Mouse (Mus musculus) testis, postnatal 14 days (tissue): ENCODE results near the gene 9530003J23Rik.
A peak's percentile ranks its signal among the peaks of the same experiment; 100 is the strongest.
"Not testable (repeated sequence)": the region's sequence is repeated elsewhere in the genome, so short reads cannot be mapped to it uniquely, and the experiment has no call there.

ENCODE experiments used
- DNase-seq: peaks from one replicate; pipeline ENCODE4 v3.0.0; 2021; ENCODE audit warnings: low spot score

Gene 9530003J23Rik

DNA sequence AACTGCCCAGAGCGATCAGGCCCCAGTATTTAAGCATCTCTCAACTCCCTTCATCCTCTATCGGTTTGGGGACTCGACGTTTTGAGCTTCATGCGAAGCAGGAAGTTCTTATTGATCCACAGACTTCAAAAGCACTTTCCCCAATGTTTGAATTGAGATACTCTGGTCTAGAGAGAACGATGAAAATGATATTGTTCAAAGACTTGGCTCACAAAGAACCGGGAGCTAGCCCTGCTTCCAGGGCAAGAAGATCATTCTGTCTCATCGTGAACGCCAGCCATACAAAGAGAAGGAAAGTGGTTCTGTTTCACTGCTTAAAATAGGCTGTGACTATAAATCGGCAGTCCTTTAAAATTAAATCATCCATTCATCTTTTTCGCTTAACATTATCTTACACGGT, at the start of gene 9530003J23Rik:
Gene 9530003J23Rik (minus strand): TSS at position 101 of the 400 bp plus-strand sequence.
- no peak for DNase-seq

DNA sequence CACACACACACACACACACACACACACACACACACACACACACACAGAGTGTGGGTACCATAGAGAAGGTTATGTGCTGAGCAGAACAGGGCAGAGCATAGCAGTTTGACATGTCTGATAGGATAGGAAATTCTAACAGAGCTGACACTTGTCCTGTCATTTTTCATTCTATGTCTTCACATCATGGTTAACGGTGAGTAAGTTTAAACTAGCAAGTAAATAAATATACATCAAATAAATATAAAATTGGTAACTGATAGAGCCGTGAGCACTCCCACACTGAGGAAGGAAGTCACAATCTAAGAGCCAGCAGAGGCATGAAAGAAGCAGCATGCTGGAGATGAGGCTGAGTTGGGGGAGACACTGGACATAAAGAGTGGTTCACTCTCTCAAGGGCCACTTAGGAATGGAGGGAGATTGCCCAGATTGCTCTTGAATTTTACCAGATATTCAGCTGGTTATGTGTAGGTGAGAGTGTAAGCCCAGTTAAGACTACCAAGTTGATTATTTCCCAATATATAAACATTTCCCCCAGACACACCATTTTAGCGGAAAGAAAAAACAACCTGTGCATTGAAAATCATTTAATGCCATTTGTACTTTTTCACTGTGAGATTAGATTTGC, 48.8 kb upstream of the 9530003J23Rik start:
- DNase-seq, result no peak

DNA sequence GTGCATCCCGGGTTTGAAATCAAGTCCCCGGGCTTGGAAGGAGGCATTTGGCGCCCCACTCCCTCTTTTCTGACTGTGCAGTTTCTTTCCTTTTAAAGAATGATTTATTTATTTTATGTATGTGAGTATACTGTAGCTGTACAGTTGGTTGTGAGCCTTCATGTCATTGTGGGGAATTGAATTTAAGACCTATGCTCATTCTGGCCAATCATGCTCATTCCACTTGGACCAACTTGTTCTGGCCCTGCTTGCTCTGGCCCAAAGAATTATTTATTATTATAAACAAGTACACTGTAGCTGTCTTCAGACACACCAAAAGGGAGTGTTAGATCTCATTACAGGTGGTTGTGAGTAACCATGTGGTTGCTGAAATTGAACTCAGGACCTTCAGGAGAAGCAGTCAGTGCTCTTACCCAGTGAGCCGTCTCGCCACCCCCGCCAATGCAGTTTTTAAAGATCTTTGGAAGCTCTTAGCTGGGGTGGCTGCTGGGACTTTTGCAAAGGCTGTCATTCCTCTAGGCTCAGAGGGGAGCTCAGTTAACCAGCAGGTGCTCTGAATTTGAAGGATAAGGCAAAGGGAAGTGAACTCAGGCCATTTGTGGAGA, 48.0 kb upstream of the 9530003J23Rik start:
- no peak for DNase-seq

DNA sequence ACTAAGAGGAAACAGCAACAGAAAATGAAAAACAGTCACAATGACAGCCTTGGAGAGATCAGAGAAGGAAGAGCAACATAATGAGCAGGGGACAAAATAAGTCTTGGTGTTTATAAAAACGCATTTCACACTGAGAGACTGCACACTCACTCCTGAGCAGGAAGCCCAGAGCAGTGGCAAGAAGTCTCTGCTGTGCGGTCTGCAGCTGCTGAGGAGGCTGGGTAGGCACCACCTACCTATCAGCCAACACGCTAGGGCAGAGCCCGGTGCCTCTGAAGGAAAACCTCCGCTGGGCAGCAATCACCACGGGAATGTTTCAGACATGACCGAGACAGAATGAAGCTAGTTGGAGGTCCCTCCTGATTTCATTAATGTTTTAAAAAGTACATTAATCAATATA, 47.1 kb upstream of the 9530003J23Rik start:
- DNase-seq, result not testable (repeated sequence)

DNA sequence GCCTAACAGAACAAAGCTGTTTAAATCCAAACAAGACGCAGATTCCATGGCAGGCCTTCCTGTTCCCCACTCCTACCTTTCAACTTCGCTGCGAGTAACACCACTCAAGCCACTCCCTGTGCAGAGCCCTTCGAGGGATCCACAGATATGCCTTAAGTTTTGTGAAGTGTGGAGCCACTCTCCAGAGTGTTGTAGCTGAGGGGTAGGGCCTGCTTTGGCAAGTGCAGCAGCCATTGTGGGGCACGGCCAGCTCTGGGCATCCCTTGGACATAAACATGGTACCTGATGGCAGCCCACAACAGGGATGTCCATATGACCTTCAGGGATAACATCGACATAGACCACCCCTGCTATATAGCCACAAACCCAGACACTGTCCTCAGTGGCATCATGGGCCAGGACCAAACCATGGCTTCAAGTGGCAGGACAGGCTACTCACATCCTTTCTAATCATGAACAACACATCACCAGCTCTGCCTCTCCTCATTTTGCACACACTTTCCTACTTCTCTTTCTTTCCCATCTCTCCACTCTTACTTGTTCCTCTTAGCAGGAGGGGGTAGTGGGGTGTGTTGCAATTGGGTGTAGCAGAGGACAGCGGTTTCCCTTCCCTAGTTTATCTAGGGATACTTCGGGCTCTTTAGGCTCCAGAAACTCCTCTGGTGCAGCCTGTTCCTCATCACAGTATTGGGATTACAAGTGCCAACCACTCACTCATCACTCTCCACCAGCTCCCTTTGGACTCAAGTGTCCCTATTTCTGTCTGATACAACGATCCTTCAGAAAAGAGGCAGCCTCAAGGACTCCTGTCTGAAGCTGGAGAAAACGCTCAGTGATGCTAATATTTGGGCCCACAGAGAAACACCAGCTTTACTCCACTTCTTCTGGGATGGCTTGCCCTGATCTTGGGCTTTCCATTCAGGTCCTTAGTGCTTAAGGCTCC, 46.3 kb upstream of the 9530003J23Rik start:
- DNase-seq, result no peak

DNA sequence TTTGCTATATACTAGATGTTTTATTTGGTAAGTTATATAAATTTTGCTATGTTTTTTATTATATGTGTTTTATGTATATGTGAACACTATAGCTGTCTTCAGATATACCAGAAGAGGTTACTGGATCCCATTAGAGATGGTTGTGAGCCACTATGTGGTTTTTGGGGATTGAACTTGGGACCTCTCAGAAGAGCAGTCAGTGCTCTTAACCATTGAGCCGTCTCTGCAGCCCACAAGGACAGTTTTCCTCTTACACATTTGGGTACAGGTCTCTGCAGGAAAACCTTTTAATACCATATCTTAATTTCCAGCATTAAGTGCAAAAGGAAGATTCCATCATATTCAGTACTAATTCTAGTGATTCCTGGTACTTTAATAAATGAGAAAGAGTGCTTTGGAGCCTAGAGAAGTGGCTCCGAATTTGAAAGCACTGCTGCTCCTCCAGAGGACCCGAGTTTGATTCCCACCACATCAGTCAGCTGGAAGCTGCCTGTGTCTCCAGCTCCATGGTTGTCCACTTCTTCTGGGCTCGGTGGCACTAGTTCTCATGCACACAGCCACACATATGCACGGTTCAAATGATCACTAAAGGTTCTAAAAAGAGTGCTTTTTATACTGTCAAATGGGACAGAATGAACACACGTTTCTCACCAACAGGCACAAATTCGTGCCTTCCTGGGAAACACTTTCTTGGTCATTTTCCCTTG, 45.5 kb upstream of the 9530003J23Rik start:
- no peak for DNase-seq

DNA sequence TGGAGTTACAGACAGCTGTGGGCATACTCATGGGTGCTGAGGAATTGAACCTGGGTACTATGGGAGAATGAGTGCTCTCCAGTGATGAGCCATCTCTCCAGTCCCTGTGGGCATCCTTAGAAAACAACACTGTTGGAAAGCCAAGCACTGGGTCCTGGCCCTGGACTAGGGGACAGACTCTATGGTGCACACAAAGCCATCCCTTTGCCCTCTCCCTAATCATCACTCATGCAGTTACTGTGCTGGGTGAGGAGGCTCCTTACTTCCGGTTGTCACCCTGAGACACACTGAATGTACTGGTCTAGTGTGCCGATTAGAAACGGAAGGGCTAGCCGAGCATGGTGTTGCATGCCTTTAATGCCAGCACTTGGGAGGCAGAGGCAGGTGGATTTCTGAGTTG, 44.7 kb upstream of the 9530003J23Rik start:
- not testable (repeated sequence) for DNase-seq

DNA sequence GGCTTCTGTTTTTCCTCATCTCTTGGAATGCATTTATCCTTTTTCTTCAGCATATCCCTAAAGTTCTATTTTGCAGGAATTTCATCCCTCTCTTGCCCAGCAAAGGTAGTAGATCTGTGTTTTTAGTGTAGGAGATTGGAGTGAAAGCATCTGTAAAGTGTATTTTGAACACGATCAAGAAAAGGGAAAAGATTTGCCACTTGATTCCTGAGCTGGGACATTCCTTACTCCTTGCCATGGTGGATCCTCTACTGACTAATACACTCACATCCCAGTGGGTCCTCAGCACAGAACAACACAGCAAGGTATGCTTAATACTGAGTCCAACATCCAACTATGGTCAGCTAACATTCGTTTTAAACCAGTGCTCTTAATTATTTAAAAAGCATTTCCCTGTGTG, 44.0 kb upstream of the 9530003J23Rik start:
- no peak for DNase-seq

DNA sequence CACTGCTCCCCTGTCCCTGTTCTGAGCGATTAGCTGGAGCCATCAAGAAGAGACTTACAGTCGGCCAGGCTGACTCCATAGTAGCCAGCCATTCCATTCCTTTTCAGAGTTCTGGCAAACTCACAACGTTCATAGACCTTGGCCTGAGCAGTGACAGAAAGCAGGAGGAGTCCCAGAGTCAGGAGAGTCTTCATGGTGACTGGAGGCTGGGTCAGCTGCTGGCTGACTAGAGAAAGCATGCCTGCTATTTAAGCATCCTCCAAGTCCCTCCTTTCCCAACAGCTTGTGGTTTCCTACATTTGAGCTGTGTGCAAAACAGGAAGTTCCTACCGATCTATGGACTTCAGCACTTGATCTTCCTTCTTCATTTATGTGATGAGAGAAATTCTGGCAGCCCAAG, 43.5 kb upstream of the 9530003J23Rik start, which contains the start of gene Lyz2:
Gene Lyz2 (minus strand): TSS at position 273 of the 400 bp plus-strand sequence.
- DNase-seq, result no peak

DNA sequence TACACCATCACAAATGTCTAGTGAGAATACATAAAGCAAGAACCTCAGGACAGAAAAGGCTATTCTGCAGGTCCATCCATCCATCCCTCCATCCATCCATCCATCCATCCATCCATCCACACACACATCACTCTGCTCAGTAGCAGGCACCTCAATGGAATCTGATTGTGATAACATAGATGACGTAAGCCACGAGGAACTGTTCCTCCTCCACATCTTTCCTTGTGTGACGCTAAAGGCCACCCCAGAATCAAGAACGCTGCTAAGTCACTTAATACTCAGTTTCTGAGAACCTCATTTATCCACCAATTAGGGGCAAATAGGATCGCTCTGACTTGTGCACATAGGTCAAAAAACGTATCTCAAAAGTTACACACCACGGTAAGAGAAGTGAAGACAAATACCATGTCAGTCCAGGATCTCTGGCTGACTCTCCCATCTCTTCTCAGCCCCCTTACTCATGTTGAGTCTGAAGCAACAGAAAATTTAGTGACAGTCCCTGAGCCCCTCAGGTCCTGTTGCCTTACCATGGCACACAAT, 42.9 kb upstream of the 9530003J23Rik start:
- DNase-seq, result no peak

DNA sequence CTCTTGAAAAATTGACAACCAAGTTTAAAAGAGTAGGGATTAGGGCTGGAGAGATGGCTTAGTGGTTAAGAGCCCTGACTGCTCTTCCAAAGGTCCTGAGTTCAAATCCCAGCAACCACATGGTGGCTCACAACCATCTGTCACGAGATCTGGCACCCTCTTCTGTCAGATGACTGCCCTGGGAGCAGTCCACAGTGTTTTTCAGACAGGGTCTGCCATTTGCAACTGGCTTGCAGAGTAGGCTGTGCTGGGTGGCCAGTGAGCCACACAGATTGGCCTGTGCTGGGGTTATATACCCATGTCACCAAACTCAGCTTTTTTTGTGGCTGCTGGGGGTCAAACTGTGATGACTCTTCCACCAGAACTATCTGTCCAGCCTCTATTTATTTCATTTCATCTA, 41.5 kb upstream of the 9530003J23Rik start:
- DNase-seq, result no peak

DNA sequence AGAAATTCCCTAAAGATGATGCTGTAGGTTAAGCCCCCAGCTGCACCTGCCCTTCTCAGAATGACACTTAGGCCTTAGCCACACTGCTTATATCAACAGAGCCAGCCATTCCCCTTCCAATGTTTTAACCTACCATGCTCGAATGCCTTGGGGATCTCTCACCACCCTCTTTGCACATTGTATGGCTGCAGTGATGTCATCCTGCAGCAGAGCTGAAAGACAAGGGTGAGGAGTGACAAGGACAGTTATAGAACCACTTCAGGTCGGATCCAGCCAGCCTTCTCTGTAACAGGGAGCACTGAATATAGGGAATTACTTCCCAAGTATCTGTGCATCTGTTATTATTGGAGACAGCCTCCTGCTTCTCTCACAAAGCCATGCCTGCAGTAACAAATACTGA, 40.0 kb upstream of the 9530003J23Rik start:
- DNase-seq, result not testable (repeated sequence)

DNA sequence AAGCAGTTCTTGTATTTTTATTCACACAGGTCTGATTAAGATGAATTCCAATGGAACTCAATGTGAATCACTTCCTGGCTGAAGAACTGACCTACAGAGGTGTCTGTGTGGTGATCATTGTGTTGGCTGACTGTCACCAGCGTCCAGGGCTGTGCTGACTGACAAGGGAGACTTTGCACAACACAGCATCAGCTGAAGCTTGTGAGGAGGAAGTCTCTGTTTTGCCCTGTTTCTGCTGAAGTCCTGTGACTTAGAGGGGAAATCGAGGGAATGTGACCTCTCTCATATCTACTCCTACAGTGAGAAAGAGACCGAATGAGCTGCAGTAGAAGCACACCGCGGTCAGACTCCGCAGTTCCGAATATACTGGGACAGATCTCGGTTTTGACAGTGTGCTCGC, 39.3 kb upstream of the 9530003J23Rik start:
- DNase-seq, result not testable (repeated sequence)

DNA sequence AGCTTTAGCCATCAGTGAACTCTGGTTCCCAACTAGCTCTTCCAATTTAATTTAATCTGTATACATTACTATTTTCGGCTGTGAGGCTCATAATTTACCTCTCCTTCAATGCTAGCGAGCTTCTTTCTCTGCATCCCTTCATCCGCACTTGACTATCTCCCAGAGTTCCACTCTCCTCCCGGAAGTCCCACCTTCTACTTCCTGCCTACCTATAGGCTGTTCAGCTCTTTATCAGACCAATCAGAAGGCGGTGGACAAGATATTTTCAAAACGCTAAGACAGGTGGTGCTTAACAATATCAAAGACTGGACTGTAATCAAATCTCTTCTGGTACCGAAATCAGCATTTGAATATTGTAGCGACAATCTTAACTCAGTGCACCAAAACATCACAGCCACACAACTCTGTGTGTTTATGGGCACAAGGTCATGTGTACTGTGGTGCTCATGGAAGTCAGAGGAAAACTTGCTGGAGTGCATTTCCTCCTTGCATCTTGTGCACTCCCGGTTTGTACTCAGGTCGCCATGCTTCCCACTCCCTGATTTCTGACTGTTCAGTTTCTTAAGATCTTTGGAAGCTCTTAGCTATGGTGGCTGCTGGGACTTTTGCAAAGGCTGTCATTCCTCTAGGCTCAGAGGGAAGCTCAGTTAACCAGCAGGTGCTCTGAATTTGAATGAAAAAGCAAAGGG, 37.3 kb upstream of the 9530003J23Rik start:
- peak; percentile 27 for DNase-seq

DNA sequence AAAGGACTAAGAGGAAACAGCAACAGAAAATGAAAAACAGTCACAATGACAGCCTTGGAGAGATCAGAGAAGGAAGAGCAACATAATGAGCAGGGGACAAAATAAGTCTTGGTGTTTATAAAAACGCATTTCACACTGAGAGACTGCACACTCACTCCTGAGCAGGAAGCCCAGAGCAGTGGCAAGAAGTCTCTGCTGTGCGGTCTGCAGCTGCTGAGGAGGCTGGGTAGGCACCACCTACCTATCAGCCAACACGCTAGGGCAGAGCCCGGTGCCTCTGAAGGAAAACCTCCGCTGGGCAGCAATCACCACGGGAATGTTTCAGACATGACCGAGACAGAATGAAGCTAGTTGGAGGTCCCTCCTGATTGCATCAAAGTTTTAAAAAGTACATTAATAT, 36.1 kb upstream of the 9530003J23Rik start:
- DNase-seq, result not testable (repeated sequence)

DNA sequence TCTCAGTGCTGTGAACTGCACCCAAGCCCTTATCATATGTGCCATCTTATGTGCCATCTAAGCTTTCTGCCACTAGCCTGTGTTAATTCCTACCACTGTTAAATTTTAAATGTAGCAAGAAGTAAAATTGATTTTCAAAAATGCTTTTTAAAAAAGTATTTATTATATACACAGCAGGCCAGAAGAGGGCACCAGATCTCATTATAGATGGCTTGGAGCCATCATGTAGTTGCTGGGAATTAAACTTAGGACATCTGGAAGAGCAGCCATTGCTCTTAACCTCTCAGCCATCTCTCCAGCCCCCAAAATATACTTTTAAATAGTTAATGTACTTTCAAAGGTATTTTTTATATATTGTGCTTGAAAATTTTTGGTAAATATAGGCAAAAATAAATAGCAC, 33.5 kb upstream of the 9530003J23Rik start:
- no peak for DNase-seq

DNA sequence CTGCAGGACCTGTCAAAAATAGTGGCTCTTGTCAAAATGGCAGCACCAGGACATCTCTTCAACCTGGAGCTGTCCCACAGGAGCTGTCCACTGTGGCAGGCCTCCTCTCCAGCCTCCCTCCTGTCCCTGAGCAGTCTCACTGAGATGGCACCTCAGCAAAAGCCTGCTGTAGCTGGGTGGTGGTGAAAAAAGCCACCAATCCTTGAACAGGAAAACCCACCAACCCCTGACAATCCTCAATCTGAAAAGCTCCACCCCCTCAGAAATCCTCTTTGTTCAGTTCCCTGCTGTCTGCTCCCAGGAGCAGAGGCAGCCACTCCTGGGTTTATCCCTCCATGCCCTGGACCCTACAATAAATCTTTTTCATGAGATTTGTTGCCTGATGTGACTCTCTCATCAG, 21.4 kb upstream of the 9530003J23Rik start:
- no peak for DNase-seq

DNA sequence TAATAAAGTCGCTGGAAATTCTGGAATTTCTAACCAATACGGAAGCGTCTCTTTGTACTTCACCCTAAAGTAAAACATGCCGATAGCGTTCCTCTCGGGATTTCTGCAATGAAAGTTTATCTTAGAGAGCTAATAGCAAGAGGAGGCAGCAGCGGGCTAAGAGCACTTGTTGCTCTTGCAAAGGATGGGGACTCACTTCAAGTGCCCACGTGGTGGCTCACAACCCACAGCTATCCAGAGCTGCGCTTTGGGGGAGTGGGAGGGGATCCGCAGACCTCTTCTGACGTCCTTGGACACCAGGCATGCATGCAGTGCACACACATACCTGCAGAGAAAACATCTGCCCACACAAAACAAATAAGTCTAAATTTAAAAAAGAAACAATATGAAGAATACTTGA, 2.6 kb downstream of the 9530003J23Rik start:
- DNase-seq, result no peak

DNA sequence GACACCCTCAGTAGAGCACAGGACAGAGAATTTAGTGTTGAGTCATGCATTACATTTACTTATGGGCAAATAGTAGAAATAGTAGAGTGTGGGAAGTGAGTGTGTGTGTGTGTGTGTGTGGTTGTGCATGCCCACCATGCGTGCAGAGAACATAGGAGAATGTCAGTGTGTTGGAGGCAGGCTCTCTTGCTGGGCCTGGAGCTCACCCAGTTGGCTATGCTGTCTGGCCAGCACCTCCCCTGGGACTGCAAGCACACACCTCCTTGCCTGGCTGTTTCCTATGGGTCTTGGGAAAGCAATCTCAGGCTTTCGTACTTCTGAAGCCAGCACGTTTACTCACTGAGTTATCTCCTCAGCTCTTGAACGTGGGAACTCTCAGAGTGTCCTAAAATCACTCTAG, 3.7 kb downstream of the 9530003J23Rik start:
- no peak for DNase-seq

DNA sequence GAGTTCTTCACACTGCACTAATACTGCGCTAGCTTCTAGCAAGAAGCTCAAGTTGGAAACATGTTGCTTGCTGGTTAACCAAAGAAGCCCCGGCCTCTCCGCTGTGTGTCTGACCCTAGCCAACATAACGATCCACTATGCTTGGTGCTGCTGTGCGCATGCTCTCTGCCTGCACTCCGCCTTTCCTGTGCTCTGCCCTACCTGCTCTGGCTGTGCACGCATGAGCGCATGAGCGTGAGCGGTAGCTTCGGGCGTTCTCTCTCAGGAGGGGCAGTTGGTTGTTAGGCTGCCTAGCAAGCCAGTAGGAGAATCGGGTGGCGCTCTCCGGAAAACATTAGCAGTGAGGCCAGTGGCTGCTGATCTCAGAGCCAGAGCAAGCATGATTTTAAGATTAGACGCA, 8.7 kb downstream of the 9530003J23Rik start:
- DNase-seq, result peak; percentile 60

DNA sequence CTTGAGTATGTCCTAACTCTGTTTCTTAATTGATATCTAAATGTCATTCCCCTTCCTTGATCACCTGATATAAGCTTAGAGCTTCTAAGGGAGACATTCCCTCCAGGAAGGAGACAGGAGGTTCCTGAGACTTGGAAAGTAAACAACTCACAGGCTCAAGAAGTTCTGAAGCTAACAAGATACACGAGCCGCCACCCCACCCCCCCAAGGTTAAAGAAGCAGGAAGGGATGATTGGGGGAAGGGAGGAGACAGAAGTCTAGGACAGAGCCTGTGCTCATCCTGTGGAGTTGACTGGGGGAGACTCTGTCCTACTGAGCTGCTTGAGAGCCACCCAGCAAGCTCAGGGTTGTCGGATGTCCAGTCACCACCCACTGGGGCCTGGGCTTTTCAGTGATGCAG, 12.5 kb downstream of the 9530003J23Rik start:
- DNase-seq, result no peak
